Mouse (Mus musculus) adrenal gland, postnatal 4 days (tissue): ENCODE data around the gene Gm10160. TPM values are rescaled to one million over a fixed set of nuclear protein-coding genes. Genes with fewer than 3 reads are reported as not detected.

Experiments used
- DNase-seq, 2 experiments: peaks; one replicate each; pipeline ENCODE4 v3.0.0; 2021 to 2022; ENCODE audit warnings: low spot score in 2 of 2, mixed read lengths in 2 of 2
- long read RNA-seq, 2 experiments: library from polyadenylated mRNA; stranded (forward); transcript quantifications; one replicate each; pipeline ENCODE4 v2.0.0; 2021
- total RNA-seq, 2 experiments: library from RNA; stranded (reverse); gene quantifications; 2 replicates each; pipeline ENCODE4 v1.2.3; 2021

Gm10160 gene
- not detected for total RNA-seq
- long read RNA-seq, experiment 1 = 0 reads
- long read RNA-seq, experiment 2 = 0 reads

GRCm38 (mm10) chr7:81855694-81856093 lies at the start of gene Gm10160:
Gene Gm10160 (minus strand): TSS chr7:81855794.
- DNase-seq = no peak

- no peak for DNase-seq
Measured at GRCm38 (mm10) chr7:81904926-81905325, 49.3 kb upstream of the Gm10160 start.

- no peak for DNase-seq
Measured at GRCm38 (mm10) chr7:81904094-81904493, 48.5 kb upstream of the Gm10160 start.

DNA sequence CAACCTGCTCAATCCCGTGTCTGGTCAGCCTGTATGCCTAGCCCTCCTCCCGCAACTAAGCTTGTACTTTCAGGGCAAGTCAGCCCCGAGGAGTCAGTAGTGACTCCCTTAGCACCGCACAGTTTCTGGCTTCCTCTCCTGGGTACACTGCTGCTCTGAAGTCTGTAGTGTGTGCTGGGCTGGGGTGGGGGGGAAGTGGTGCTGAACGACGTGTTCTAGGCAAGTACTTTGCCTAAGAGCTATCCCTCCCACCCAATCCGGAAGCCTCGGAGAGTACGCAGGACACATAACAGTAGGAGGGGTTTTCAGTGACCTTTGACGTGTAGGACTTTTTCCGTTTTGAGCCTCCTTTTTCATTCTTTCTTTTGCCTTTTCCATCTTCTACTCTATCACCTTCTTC lies 43.8 kb upstream of the Gm10160 start:
- DNase-seq = no peak

DNA sequence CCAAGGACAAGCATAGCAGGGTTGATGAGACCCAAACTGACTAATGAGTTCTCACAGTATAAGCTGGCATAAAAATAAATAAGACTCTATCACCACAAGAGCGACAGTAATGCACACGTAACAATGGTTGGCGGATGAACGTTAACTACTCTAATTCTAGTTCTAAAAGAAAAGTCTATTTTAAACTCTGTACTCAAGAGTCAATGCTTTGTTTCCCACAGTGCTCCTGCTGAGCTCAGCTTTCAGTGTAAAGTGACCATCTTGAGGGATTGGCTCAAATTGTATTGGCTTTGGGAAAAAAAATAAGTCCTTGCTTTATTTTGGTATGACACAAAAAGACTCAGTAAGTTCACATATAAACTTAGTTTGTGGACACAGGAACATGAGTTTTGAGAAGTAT lies 29.5 kb upstream of the Gm10160 start:
- no peak for DNase-seq

DNA sequence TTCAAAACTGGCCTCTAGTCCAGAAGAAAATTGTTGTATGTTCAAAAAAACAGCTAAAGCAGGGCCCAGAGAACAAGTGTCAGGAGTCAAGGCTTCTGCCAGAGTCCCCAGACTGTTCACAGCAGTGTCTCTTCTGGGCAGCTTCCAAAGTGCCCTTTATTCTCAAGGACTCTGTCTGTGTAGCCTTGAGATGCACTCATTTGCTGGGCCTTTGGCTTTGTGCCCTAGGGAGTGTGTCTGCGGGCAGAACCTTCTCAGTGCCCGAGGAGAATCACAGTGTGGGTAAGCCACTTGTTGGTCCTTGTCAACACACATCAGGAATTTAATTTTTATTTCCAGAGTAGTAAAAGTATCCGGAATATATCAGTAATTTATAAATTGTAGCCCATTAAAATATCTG lies 26.0 kb upstream of the Gm10160 start:
- DNase-seq = peak in 1 of 2 experiments; percentile 45

GRCm38 (mm10) chr7:81880797-81881196 lies 25.2 kb upstream of the Gm10160 start:
- no peak for DNase-seq

- no peak for DNase-seq
Measured at GRCm38 (mm10) chr7:81880286-81880685, 24.7 kb upstream of the Gm10160 start.

DNA sequence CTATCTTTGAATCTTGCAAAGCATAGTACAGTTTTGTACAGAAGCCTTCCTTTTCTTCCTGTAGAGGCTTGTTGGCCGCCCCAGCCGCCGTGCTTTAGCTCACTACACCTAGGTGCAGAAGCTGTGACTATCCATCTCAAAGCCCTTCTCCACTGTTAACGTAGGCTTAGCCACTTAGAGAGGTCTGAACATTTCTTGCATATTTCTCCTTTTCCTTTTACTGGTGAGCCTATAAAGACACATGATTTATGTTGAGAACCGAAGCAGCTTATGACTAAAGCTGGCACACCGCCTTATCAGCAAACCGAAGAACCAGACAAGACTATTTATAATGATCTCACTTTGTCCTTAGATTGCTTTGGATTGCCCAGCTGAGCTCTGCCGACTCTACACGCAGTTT lies 19.8 kb upstream of the Gm10160 start:
- DNase-seq = no peak

- no peak for DNase-seq
Measured at GRCm38 (mm10) chr7:81874636-81875035, 19.0 kb upstream of the Gm10160 start.

DNA sequence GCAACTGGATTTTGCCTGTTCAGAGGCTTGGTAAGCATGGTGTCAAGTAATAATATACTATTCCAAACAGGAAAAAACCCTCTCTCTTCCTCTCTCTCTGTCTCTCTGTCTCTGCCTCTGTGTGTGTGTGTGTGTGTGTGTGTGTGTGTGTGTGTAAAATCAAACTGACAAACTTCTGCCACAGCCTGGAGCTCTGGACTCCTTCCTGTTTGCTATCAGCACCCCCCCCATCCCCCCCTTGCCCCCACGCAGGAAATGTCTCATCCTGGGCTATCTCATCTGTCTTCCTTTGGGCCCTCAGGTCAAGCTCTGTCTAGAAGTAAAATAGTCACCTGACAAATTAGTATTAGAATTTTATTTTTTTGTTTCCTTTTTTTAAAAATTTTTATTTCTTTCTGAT lies 18.2 kb upstream of the Gm10160 start:
- no peak for DNase-seq

- no peak for DNase-seq
Measured at GRCm38 (mm10) chr7:81872493-81873013, 17.0 kb upstream of the Gm10160 start.

- DNase-seq = peak in 1 of 2 experiments; percentile 35
Measured at GRCm38 (mm10) chr7:81868158-81868557, 12.6 kb upstream of the Gm10160 start.

DNA sequence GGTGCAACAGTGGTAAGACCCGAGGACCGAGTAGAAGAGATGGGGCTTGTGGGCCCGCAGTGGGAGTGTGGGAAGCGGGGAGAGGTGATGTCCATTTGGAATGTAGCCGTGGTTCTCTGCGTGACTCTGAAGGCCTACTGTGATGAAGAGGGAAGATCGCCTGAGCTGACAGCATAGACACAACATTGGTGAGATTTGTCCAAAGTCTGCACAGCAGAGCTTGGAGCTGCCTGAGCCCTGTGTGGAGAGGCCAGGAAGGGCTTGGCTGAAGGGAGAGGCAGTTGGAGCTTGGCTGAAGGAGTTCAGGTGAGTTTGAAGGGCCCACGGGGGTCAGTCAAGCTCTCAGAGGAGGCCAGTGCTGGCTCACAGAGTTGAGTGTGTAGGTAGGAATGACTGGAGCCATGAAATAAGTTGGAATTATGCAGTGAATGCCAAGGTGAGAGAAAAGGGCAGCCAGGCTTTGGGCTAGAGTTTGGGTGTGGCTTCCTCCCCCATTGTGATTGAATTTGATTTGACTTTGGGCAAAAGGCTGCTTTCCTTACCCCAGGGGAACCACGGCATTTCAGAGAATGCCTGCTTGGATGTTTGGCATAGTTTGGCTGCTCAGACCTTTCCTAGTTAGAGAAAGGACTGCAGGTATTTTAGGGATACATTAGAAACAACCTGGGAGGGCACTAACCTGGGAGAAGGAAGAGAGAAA lies 11.8 kb upstream of the Gm10160 start:
- DNase-seq = no peak

- DNase-seq = no peak
Measured at GRCm38 (mm10) chr7:81865937-81866336, 10.3 kb upstream of the Gm10160 start.

DNA sequence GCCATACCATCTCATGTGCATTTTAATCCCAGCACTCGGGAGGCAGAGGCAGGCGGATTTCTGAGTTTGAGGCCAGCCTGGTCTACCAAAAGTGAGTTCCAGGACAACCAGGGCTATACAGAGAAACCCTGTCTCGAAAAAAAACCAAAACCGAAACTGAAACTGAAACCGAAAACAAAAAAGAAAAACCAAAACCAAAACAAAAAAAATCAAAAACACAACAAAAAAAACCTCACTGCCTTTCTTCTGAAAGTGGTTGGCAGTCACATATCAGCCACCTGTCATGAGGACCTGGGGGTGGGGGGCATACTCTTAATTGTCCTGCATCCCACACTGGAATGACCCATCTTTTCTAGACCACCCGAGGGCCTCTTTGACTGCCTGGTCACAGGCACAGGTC lies 9.0 kb upstream of the Gm10160 start:
- no peak for DNase-seq

GRCm38 (mm10) chr7:81862587-81863583 lies 7.3 kb upstream of the Gm10160 start:
- no peak for DNase-seq

DNA sequence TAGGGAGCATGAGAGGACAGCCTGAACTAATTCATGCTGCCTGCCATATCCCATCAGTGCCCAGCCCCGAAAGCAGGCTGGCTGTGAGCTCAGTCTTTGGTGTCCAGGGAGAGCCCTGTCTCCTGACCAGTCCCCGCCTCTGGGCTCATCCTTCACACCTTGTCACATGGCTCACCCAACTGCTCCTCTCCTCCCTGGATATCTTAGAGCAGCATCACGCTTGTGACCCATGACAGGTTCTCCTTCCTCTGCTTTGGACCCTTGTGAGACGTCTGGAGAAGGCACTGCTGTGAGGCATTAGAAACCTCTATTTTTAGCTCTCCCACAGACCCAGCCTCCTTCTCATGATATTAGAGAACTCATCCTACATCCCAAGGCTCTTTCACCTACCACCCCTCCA lies 6.3 kb upstream of the Gm10160 start:
- DNase-seq = no peak

DNA sequence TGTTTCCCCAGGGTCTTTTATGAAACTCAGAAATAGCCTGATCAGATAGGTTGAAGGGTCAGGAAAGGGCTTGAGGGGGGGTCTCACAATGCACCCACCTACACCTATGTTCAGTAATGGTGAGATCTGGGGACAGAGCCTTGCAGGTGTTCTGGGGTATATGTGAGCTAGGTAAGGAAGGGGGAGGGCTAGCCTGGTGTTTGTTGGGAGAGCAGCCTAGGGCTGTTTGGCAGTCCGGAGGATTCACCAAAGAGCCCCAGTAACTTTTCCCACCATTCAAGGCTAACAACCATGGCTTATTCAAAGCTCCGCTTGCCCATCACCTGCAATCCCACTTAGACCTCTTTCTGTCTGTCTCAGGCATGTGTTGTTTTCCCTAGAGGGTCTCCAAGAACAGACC lies 5.9 kb upstream of the Gm10160 start:
- no peak for DNase-seq

GRCm38 (mm10) chr7:81860996-81861395 lies 5.4 kb upstream of the Gm10160 start:
- DNase-seq = no peak

DNA sequence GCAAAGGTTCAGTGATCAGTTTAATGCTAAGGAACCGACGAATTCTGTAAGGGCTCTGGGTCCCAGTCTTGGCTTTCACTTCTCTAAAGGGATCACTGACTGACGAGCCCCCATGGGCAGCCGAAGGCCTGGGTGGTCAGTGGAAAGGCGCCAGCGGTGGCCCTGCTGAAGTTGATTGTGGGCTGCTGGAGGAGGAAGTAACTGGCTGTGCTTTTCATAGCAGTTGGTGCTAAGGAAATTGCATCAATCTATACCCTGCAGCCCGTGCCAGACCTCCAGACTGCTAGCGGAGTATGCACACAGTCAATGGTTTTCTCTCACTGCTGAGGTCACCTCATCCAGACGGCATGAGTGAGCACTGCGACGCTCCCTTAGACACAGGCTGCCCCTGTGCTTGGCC lies 4.5 kb upstream of the Gm10160 start:
- DNase-seq = no peak
